24 mouse cellular contexts compared by ENCODE assay signal in the genomic region with DNA sequence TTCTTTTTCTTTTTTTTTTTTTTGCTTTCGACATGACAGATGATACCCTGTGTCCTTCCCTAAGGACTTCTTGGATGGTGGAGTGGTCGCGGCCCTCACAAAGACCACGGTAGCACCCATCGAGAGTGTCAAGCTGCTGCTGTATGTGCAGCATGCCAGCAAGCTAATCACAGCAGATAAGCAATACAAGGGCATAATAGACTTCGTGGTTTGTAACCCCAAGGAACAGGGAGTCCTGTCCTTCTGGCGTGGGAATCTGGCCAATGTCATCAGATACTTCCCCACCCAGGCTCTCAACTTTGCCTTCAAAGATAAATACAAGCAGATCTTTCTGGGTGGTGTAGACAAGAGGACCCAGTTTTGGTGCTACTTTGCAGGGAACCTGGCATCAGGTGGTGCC.
A peak's percentile ranks its signal among the peaks of the same experiment; 100 is the strongest.
DNase-seq lines count a peak whose midpoint lies in the region; ATAC-seq lines count a peak whose summit lies in the region.
"Had no signal": no experiment of that assay in that cellular context is flagged by ENCODE, and none has a peak within 500 bp of the region (broad histone marks: within the 10 kb centered on the region; RNA-seq: fewer than 3 reads in every experiment).

No protein-coding gene starts in this region.

- no peaks in the 10 kb centered on the region for H3K36me3 ChIP-seq in heart, embryonic 15.5 days
- H3K36me3 ChIP-seq: embryonic facial prominence, embryonic 12.5 days; embryonic facial prominence, embryonic 15.5 days had no signal

- H3K4me2 ChIP-seq in heart, embryonic 15.5 days = no peak overlapping the region
- H3K4me2 ChIP-seq: embryonic facial prominence, embryonic 12.5 days; embryonic facial prominence, embryonic 15.5 days; hindbrain, embryonic 14.5 days had no signal

- H3K4me1 ChIP-seq in heart, embryonic 15.5 days (replicated peaks) = peaks cover 4% of the 10 kb centered on the region; the same call in 1 of the 2 replicates
- H3K4me1 ChIP-seq: embryonic facial prominence, embryonic 12.5 days; embryonic facial prominence, embryonic 15.5 days had no signal

- H3K9ac ChIP-seq in heart, embryonic 15.5 days = no peak overlapping the region
- H3K9ac ChIP-seq: embryonic facial prominence, embryonic 12.5 days; embryonic facial prominence, embryonic 15.5 days; forebrain, postnatal 0 days; hindbrain, embryonic 14.5 days had no signal

- no peaks in the 10 kb centered on the region for H3K27me3 ChIP-seq in heart, embryonic 15.5 days
- H3K27me3 ChIP-seq: embryonic facial prominence, embryonic 12.5 days; embryonic facial prominence, embryonic 15.5 days had no signal

- no peak overlapping the region for H3K4me3 ChIP-seq in heart, embryonic 15.5 days
- H3K4me3 ChIP-seq: embryonic facial prominence, embryonic 12.5 days; embryonic facial prominence, embryonic 15.5 days; gastrocnemius, adult 2 months had no signal

- no peak overlapping the region for H3K27ac ChIP-seq in heart, embryonic 15.5 days
- H3K27ac ChIP-seq: embryonic facial prominence, embryonic 12.5 days; embryonic facial prominence, embryonic 15.5 days; gastrocnemius, adult 2 months; hindbrain, embryonic 14.5 days; hindbrain, postnatal 0 days had no signal

- 0 out of 2 replicates have a peak, but pooled peaks have one; percentile 27 for ATAC-seq in heart, embryonic 15.5 days (replicated peaks; ENCODE audit: insufficient number of reproducible peaks, insufficient read depth, low FRiP score, low read depth)
- ATAC-seq: activated CD4-positive, CD25-positive, alpha-beta regulatory T cell, adult 4 months; forebrain, embryonic 14.5 days; forebrain, postnatal 0 days; hindbrain, postnatal 0 days; inflammation-experienced regulatory T-cells, adult 6 months; intestine, embryonic 16.5 days had no signal

- peak; percentile 1 for DNase-seq in adrenal gland, postnatal 10 days
- no peak for DNase-seq in adrenal gland, adult (ENCODE audit: inconsistent age in 2 of 2, low spot score in 1 of 2)
- no peak for DNase-seq in heart, adult 8-10 months (ENCODE audit: low spot score)
- peak; percentile 20 for DNase-seq in ovary, postnatal 36 days (ENCODE audit: low spot score)
- DNase-seq in ovary, postnatal 14 days (ENCODE audit: low spot score) = no peak
- DNase-seq: adrenal gland, postnatal 14 days; cerebellum, adult 11 months; cerebellum, adult 2 months; cerebellum, adult 9-11 months; cerebellum, postnatal 25 days; forebrain, postnatal 0 days; gastrocnemius, adult 2 months; gastrocnemius, postnatal 14 days; heart, postnatal 14 days; heart, postnatal 4 days had no signal

- 40% methylated on average over 7 of the region's 7 CpGs for WGBS in heart, embryonic 15.5 days

- H3K9me3 ChIP-seq in heart, embryonic 15.5 days (replicated peaks) = no peaks in the 10 kb centered on the region
- H3K9me3 ChIP-seq: embryonic facial prominence, embryonic 12.5 days; embryonic facial prominence, embryonic 15.5 days had no signal

Comparison
In these comparisons a context has a peak if more than half of its experiments do, and no peak if none do; other contexts are left out.
1. DNase-seq: peak in adrenal gland, postnatal 10 days (single experiment) and ovary, postnatal 36 days (single experiment); none in adrenal gland, adult (0 of 2), heart, adult 8-10 months (single experiment) and ovary, postnatal 14 days (single experiment).